Mouse (Mus musculus) cerebellum, adult 2 months (tissue): ENCODE measurements at regions not wholly inside any gene's neighbourhood (a gene's known extent, or its start where the extent isn't known, plus 50 kb on each side); places are given as distances from the start of the nearest gene placed in this dataset.

Experiments used
- CTCF ChIP-seq: fragments of 200-500 bp; IDR thresholded peaks from 2 replicates; pipeline ENCODE4 v1.5.1; 2011; ENCODE audit warnings: low read depth, mild to moderate bottlenecking, control low read depth, low read length, moderate library complexity, borderline replicate concordance; ENCODE audit not compliant: insufficient read depth
- POLR2A ChIP-seq: fragments of 200-500 bp; IDR thresholded peaks from 2 replicates; pipeline ENCODE4 v1.6.1; 2011; ENCODE audit warnings: low read length, control low read depth, borderline replicate concordance; ENCODE audit not compliant: insufficient read depth

DNA sequence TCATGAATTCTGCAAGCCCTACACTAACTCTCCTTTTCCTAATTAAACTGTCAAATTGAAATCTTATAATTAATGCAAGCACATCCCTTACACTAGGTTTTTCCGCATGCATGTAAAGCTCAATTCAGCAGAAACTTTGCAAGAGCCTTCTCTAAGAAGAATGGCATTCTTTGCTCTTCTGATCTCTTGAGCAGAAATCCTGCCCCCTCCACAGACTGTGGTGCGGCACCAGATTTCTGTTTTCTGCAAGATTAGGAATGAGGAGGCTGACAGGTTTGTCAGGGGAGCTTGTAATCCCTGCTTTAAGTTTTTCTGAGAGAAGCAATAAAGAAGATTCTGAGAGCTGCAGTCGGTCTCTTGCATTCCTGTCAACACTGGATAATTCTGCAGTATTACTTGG is 482.3 kb downstream of the Cetn3 start:
- no peak for TF ChIP-seq CTCF
- TF ChIP-seq POLR2A = no peak
